In the genomic region with DNA sequence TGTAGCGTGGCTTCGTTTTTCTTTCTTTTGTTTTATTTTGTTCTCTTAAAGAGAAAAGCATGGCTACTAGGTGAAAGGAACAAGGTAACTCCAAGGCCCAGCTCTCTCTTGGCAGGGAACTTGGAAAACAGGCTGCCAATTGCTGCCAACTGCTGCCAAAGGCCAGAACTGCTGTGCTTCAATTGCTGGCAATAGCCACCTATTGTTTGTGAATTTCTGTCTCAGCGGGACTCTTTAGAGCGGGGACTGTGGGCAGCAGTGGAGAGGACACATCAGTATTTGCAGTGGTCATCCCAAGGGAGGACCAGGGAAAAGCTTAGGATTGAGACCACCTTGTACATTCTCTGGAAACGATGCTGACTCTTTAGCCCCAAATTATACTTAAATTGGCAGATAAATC, we compare ENCODE assay signal across 9 mouse cellular contexts.
DNase-seq lines count a peak whose midpoint lies in the region; ATAC-seq and TF ChIP-seq lines count a peak whose summit lies in the region.
"Had no signal": no experiment of that assay in that cellular context is flagged by ENCODE, and none has a peak within 500 bp of the region (broad histone marks: within the 10 kb centered on the region; RNA-seq: fewer than 3 reads in every experiment).

No protein-coding gene starts in this region.

- no peak overlapping the region for H3K27ac ChIP-seq in hindbrain, embryonic 14.5 days
- H3K27ac ChIP-seq in hindbrain, embryonic 11.5 days (ENCODE audit: low read depth, low read length), result no peak overlapping the region
- H3K27ac ChIP-seq in heart, postnatal 0 days (ENCODE audit: low read depth), result no peak overlapping the region
- H3K27ac ChIP-seq: heart, embryonic 15.5 days had no signal

- peak; percentile 71 for DNase-seq in hindbrain, embryonic 14.5 days (ENCODE audit: low spot score)
- no peak for DNase-seq in hindbrain, embryonic 11.5 days (ENCODE audit: low spot score)
- peak; percentile 10 for DNase-seq in urinary bladder, postnatal 14 days (ENCODE audit: low spot score)
- no peak for DNase-seq in urinary bladder, postnatal 4 days (ENCODE audit: low spot score in 2 of 2)
- peak; percentile 41 for DNase-seq in heart, postnatal 0 days (ENCODE audit: low spot score)
- DNase-seq in ovary, postnatal 14 days (ENCODE audit: low spot score), result peak; percentile 41
- DNase-seq in thymus, postnatal 4 days, result no peak
- DNase-seq in spleen, postnatal 14 days (ENCODE audit: low spot score in 2 of 2), result no peak

- peak; percentile 17; the same call in 1 of the 2 replicates for TF ChIP-seq CTCF in heart, postnatal 0 days (IDR thresholded peaks at IDR 0.05; ENCODE audit: low read depth)

- H3K27me3 ChIP-seq in hindbrain, embryonic 14.5 days (ENCODE audit: control insufficient read depth, insufficient read depth, low read length), result no peaks in the 10 kb centered on the region
- no peaks in the 10 kb centered on the region for H3K27me3 ChIP-seq in hindbrain, embryonic 11.5 days (ENCODE audit: control insufficient read depth, insufficient read depth, low read length)
- H3K27me3 ChIP-seq in heart, postnatal 0 days (ENCODE audit: control insufficient read depth, insufficient read depth, low read length), result no peaks in the 10 kb centered on the region
- H3K27me3 ChIP-seq: heart, embryonic 15.5 days had no signal

- 36% methylated on average over 5 of the region's 5 CpGs for WGBS in hindbrain, embryonic 14.5 days
- WGBS in hindbrain, embryonic 11.5 days, result 51% methylated on average over 5 of the region's 5 CpGs
- 66% methylated on average over 5 of the region's 5 CpGs for WGBS in heart, postnatal 0 days

- TF ChIP-seq EP300 in heart, postnatal 0 days (IDR thresholded peaks at IDR 0.05; ENCODE audit: low read depth), result no peak

- no peaks in the 10 kb centered on the region for H3K36me3 ChIP-seq in hindbrain, embryonic 14.5 days (replicated peaks; ENCODE audit: control insufficient read depth, insufficient read depth)
- no peaks in the 10 kb centered on the region for H3K36me3 ChIP-seq in hindbrain, embryonic 11.5 days (ENCODE audit: control insufficient read depth, insufficient read depth, low read length)
- no peaks in the 10 kb centered on the region for H3K36me3 ChIP-seq in heart, postnatal 0 days (replicated peaks; ENCODE audit: control insufficient read depth, insufficient read depth, low read length)
- H3K36me3 ChIP-seq: heart, embryonic 15.5 days had no signal

- no peak overlapping the region for H3K4me3 ChIP-seq in hindbrain, embryonic 14.5 days (replicated peaks; ENCODE audit: low read length)
- H3K4me3 ChIP-seq in hindbrain, embryonic 11.5 days (ENCODE audit: low read depth, low read length), result no peak overlapping the region
- no peak overlapping the region for H3K4me3 ChIP-seq in heart, postnatal 0 days (ENCODE audit: low read depth, low read length)
- H3K4me3 ChIP-seq: heart, embryonic 15.5 days had no signal

- H3K9me3 ChIP-seq in hindbrain, embryonic 14.5 days (ENCODE audit: control insufficient read depth, low read length), result no peaks in the 10 kb centered on the region
- no peaks in the 10 kb centered on the region for H3K9me3 ChIP-seq in hindbrain, embryonic 11.5 days (ENCODE audit: control insufficient read depth, low read length)
- H3K9me3 ChIP-seq in heart, postnatal 0 days (replicated peaks; ENCODE audit: control insufficient read depth, low read length), result no peaks in the 10 kb centered on the region
- H3K9me3 ChIP-seq: heart, embryonic 15.5 days had no signal

- H3K4me2 ChIP-seq in hindbrain, embryonic 14.5 days (replicated peaks), result no peak overlapping the region
- no peak overlapping the region for H3K4me2 ChIP-seq in hindbrain, embryonic 11.5 days (replicated peaks; ENCODE audit: low read depth, low read length)
- no peak overlapping the region for H3K4me2 ChIP-seq in heart, postnatal 0 days (ENCODE audit: low read depth, low read length)
- H3K4me2 ChIP-seq: heart, embryonic 15.5 days had no signal

- peaks cover 5% of the 10 kb centered on the region; the same call in 1 of the 2 replicates for H3K4me1 ChIP-seq in hindbrain, embryonic 14.5 days (replicated peaks; ENCODE audit: control insufficient read depth, insufficient read depth, low read length)
- no peaks in the 10 kb centered on the region; the same call in 1 of the 2 replicates for H3K4me1 ChIP-seq in hindbrain, embryonic 11.5 days (replicated peaks; ENCODE audit: control insufficient read depth, insufficient read depth, low read length)
- H3K4me1 ChIP-seq in heart, postnatal 0 days (ENCODE audit: control insufficient read depth, insufficient read depth), result no peaks in the 10 kb centered on the region
- H3K4me1 ChIP-seq: heart, embryonic 15.5 days had no signal

- H3K9ac ChIP-seq in hindbrain, embryonic 14.5 days, result no peak overlapping the region
- H3K9ac ChIP-seq in hindbrain, embryonic 11.5 days (ENCODE audit: low read depth, low read length), result no peak overlapping the region
- H3K9ac ChIP-seq in heart, postnatal 0 days (replicated peaks; ENCODE audit: low read depth, low read length), result no peak overlapping the region
- H3K9ac ChIP-seq: heart, embryonic 15.5 days had no signal

- no peak for ATAC-seq in hindbrain, embryonic 14.5 days (ENCODE audit: low FRiP score)
- no peak for ATAC-seq in hindbrain, embryonic 11.5 days (ENCODE audit: low FRiP score)
- no peak for ATAC-seq in heart, postnatal 0 days (ENCODE audit: insufficient read depth, low read depth)

Comparison
In these comparisons a context has a peak if more than half of its experiments do, and no peak if none do; other contexts are left out.
1. DNase-seq: peak in hindbrain, embryonic 14.5 days (single experiment), urinary bladder, postnatal 14 days (single experiment), heart, postnatal 0 days (single experiment) and ovary, postnatal 14 days (single experiment); none in hindbrain, embryonic 11.5 days (single experiment), urinary bladder, postnatal 4 days (0 of 2), thymus, postnatal 4 days (single experiment) and spleen, postnatal 14 days (0 of 2).